Mouse (Mus musculus) C2C12 (cell line): ENCODE results near the gene Ikbke.

Experiments used
- CEBPB ChIP-seq: IDR thresholded peaks from one replicate; pipeline ENCODE4 v1.6.1; 2011; ENCODE audit warnings: low read depth, mild to moderate bottlenecking, control low read depth, moderate library complexity
- CTCF ChIP-seq: IDR thresholded peaks from one replicate; pipeline ENCODE4 v1.5.1; 2011; ENCODE audit not compliant: control insufficient read depth, insufficient read depth, insufficient read length
- FOSL1 ChIP-seq: IDR thresholded peaks from one replicate; pipeline ENCODE4 v1.8.0; 2011; ENCODE audit warnings: mild to moderate bottlenecking, low read length; ENCODE audit not compliant: poor library complexity, insufficient read depth, severe bottlenecking
- MAX ChIP-seq: IDR thresholded peaks from one replicate; pipeline ENCODE4 v1.6.1; 2011; ENCODE audit warnings: mild to moderate bottlenecking, control low read depth
- MYOD1 ChIP-seq: IDR thresholded peaks from one replicate; pipeline ENCODE4 v1.6.1; 2011; ENCODE audit warnings: low read depth; ENCODE audit not compliant: control insufficient read depth, insufficient read length
- MYOG ChIP-seq: IDR thresholded peaks from one replicate; pipeline ENCODE4 v1.6.1; 2011; ENCODE audit not compliant: control insufficient read depth, insufficient read length; ENCODE audit errors: extremely low read depth
- USF1 ChIP-seq: IDR thresholded peaks from one replicate; pipeline ENCODE4 v1.6.1; 2011; ENCODE audit warnings: low read depth, mild to moderate bottlenecking, control low read depth, moderate library complexity

- TF ChIP-seq CTCF: peak; percentile 10
- TF ChIP-seq CEBPB: no peak
- TF ChIP-seq MYOD1: no peak
- no peak for TF ChIP-seq MAX
- TF ChIP-seq USF1: no peak
- no peak for TF ChIP-seq FOSL1
- TF ChIP-seq MYOG: no peak
These were observed 32.7 kb downstream of the Ikbke start for GRCm38 (mm10) chr1:131246433-131247395.
